Mouse (Mus musculus): ENCODE data around the gene Apex2. TPM values are rescaled to one million over a fixed set of nuclear protein-coding genes. Genes with fewer than 3 reads are reported as not detected.

Apex2 gene
- polyA plus RNA-seq, 1 experiment from 2014 or later = 12.3 TPM

- TF ChIP-seq CTCF (IDR thresholded peaks at IDR 0.05) = peak; percentile 81
- ATAC-seq (peak; percentile 99), DNase-seq (ENCODE audit: low read depth, low spot score) (peak; percentile 83)
- ChIA-PET CTCF (no interaction called here), POLR2A (interaction anchor here (0.6 kb wide), 1 partner anchor 1325 kb away, joined by 4 read pairs; no protein-coding TSS in a partner anchor)
- in situ Hi-C loops (cut with MboI; ENCODE audit: low pct_unique_long_range_greater_than_20kb) = no loop called here
- H3K27me3 ChIP-seq = no peaks in the 10 kb centered on the region
These were observed 111.6 kb downstream of the Apex2 start for GRCm38 (mm10) chrX:150477854-150478780.

- no peak for TF ChIP-seq CTCF (IDR thresholded peaks at IDR 0.05)
- in situ Hi-C loops (cut with MboI; ENCODE audit: low pct_unique_long_range_greater_than_20kb) = no loop called here
- ATAC-seq = no peak
- ChIA-PET CTCF (no interaction called here), POLR2A (no interaction called here)
- peaks cover 22% of the 10 kb centered on the region for H3K27me3 ChIP-seq
- no peak for DNase-seq (ENCODE audit: low read depth, low spot score)
These were observed 118.3 kb downstream of the Apex2 start for GRCm38 (mm10) chrX:150471416-150471815.

Other genes starting within 250 kb of the Apex2 start
- gene Tmem29, start 130.7 kb downstream of the Apex2 start, polyA plus RNA-seq (2021) = 37.9 TPM
- gene Alas2, start 42.5 kb downstream of the Apex2 start, polyA plus RNA-seq (2021) = 0.47 TPM
- gene Pfkfb1, start 1.6 kb downstream of the Apex2 start, polyA plus RNA-seq (2021) = 4.3 TPM
- 0.44 TPM for gene Tro, start 67.7 kb upstream of the Apex2 start, polyA plus RNA-seq (2021)
- 105 TPM for gene Maged2, start 224.5 kb upstream of the Apex2 start, polyA plus RNA-seq (2021)